In the genomic region with DNA sequence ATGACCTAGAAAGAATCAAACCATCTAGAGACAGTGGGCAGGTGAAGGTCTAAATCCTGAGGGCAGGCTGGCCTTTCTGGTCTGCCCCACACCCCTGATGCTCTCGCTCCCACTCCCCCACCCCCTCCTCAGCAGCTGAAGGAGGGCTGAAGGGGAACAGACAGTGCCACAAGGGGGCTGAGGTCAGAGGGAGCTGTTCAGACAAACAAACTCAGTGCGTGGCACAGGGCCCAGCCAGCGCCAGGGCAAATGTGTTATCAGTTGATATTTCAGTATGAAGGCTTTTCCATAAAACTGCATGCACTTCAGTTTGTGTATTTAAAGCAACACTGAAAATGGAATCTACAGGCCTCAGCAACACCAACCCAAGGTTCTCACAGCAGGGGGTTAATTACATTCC, we compare ENCODE assay signal across 16 mouse cellular contexts.
DNase-seq lines count a peak whose midpoint lies in the region; ATAC-seq lines count a peak whose summit lies in the region.
"Had no signal": no experiment of that assay in that cellular context is flagged by ENCODE, and none has a peak within 500 bp of the region (broad histone marks: within the 10 kb centered on the region; RNA-seq: fewer than 3 reads in every experiment).

No protein-coding gene starts in this region.

- no peak overlapping the region for H3K4me3 ChIP-seq in heart, embryonic 14.5 days (ENCODE audit: control insufficient read depth in 1 of 2, insufficient read depth in 1 of 2, low read depth in 1 of 2, low read length in 2 of 2)
- no peak overlapping the region for H3K4me3 ChIP-seq in midbrain, embryonic 11.5 days (ENCODE audit: low read depth, low read length)
- H3K4me3 ChIP-seq: embryonic facial prominence, embryonic 12.5 days; heart, adult 2 months; kidney, embryonic 15.5 days; layer of hippocampus, adult 2 months; left cerebral cortex, adult 2 months; limb, embryonic 15.5 days had no signal

- 8% methylated on average over 3 of the region's 3 CpGs for WGBS in heart, embryonic 14.5 days
- 10% methylated on average over 3 of the region's 3 CpGs for whole genome bisulfite sequencing in midbrain, embryonic 11.5 days

- peaks cover 8 to 12% of the 10 kb centered on the region in 2 experiments; a peak in 3 of 4 replicates for H3K4me1 ChIP-seq in heart, embryonic 14.5 days (ENCODE audit: control insufficient read depth in 2 of 2, insufficient read depth in 2 of 2, low read length in 2 of 2)
- H3K4me1 ChIP-seq in midbrain, embryonic 11.5 days (ENCODE audit: control insufficient read depth, insufficient read depth, low read length): peaks cover 3% of the 10 kb centered on the region; the same call in 1 of the 2 replicates
- H3K4me1 ChIP-seq: limb, embryonic 15.5 days had no signal

- H3K36me3 ChIP-seq in heart, embryonic 14.5 days (ENCODE audit: control insufficient read depth, insufficient read depth, low read length): no peaks in the 10 kb centered on the region
- H3K36me3 ChIP-seq in midbrain, embryonic 11.5 days (ENCODE audit: control insufficient read depth, insufficient read depth, low read length): no peaks in the 10 kb centered on the region
- H3K36me3 ChIP-seq: embryonic facial prominence, embryonic 12.5 days; limb, embryonic 15.5 days had no signal

- H3K9me3 ChIP-seq in heart, embryonic 14.5 days (ENCODE audit: control insufficient read depth, low read length): 0 out of 2 replicates have a peak, but pooled peaks cover 4% of the 10 kb centered on the region
- no peaks in the 10 kb centered on the region for H3K9me3 ChIP-seq in midbrain, embryonic 11.5 days (ENCODE audit: control insufficient read depth, low read length)
- H3K9me3 ChIP-seq: embryonic facial prominence, embryonic 12.5 days; kidney, embryonic 15.5 days; limb, embryonic 15.5 days had no signal

- H3K9ac ChIP-seq in heart, embryonic 14.5 days (ENCODE audit: low read length): peak overlapping the region; percentile 13; the same call in 1 of the 2 replicates
- no peak overlapping the region for H3K9ac ChIP-seq in midbrain, embryonic 11.5 days (ENCODE audit: low read length)
- H3K9ac ChIP-seq: embryonic facial prominence, embryonic 12.5 days; kidney, embryonic 15.5 days; limb, embryonic 15.5 days had no signal

- 0 out of 4 replicates have a peak overlapping the region, but pooled peaks of 1 of the 2 experiments have one; percentile 12 for H3K27ac ChIP-seq in heart, embryonic 14.5 days (replicated peaks in 1 of 2; ENCODE audit: control insufficient read depth in 1 of 2, insufficient read depth in 1 of 2, low read depth in 2 of 2, low read length in 2 of 2)
- H3K27ac ChIP-seq in midbrain, embryonic 11.5 days (ENCODE audit: low read depth, low read length): no peak overlapping the region
- H3K27ac ChIP-seq: embryonic facial prominence, embryonic 12.5 days; heart, adult 2 months; kidney, embryonic 15.5 days; layer of hippocampus, adult 2 months; left cerebral cortex, adult 2 months; limb, embryonic 15.5 days had no signal

- ATAC-seq in heart, embryonic 14.5 days (ENCODE audit: insufficient number of reproducible peaks, insufficient read depth, low FRiP score, low read depth): no peak
- ATAC-seq in midbrain, embryonic 11.5 days (ENCODE audit: low FRiP score): no peak
- ATAC-seq: inflammation-experienced regulatory T-cells, adult 6 months had no signal

- no peaks in the 10 kb centered on the region for H3K27me3 ChIP-seq in heart, embryonic 14.5 days (ENCODE audit: control insufficient read depth, insufficient read depth, low read length)
- H3K27me3 ChIP-seq in midbrain, embryonic 11.5 days (ENCODE audit: control insufficient read depth, insufficient read depth, low read length): no peaks in the 10 kb centered on the region
- H3K27me3 ChIP-seq: embryonic facial prominence, embryonic 12.5 days; kidney, embryonic 15.5 days; limb, embryonic 15.5 days had no signal

- no peak overlapping the region for H3K4me2 ChIP-seq in heart, embryonic 14.5 days (ENCODE audit: low read length)
- no peak overlapping the region for H3K4me2 ChIP-seq in midbrain, embryonic 11.5 days
- H3K4me2 ChIP-seq: embryonic facial prominence, embryonic 12.5 days; kidney, embryonic 15.5 days; limb, embryonic 15.5 days had no signal

- no peak for DNase-seq in heart, adult 11 months
- DNase-seq in ovary, adult 18-20 months (ENCODE audit: low spot score): peak; percentile 54
- no peak for DNase-seq in ovary, postnatal 10 days (ENCODE audit: low spot score)
- peak; percentile 87 for DNase-seq in midbrain, embryonic 11.5 days (ENCODE audit: low spot score, missing footprints)
- DNase-seq in thymus, postnatal 0 days (ENCODE audit: low spot score): no peak
- no peak for DNase-seq in B cell, adult 2 months
- DNase-seq: cerebellum, postnatal 10 days; heart, adult 2 months; lung, adult 2 months had no signal

Comparison
In these comparisons a context has a peak if more than half of its experiments do, and no peak if none do; other contexts are left out.
1. DNase-seq: peak in ovary, adult 18-20 months (single experiment) and midbrain, embryonic 11.5 days (single experiment); none in heart, adult 11 months (single experiment), ovary, postnatal 10 days (single experiment), thymus, postnatal 0 days (single experiment) and B cell, adult 2 months (0 of 2).